Comparison of ENCODE assay signal across 8 mouse cellular contexts in the genomic region with DNA sequence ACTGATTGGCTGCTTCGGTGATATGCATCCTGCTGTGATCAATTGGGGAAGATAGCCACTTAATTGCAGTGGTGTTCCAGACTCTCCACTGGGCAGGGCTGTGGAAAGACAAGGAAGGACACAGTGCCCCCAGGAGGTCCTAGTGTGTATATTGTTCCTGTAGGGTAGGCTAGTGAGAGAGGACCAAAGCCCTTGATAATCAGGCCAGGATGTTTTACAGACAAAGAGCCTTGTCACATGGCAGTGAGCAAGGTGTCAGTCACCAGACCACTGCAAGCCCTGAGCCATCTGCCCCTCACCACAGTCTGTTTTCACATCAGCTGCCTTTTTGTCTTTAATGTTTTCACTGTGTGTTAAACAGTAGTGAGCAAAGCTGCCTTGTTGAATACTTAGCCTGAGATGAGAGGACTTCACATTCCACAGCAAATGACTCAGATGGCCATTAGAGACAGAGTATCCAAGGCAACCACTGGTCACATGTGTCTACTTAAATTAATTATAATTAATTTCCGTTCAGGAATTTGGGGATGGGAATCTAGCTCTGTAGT. TPM values are rescaled to one million over a fixed set of nuclear protein-coding genes. Genes with fewer than 3 reads are reported as not detected.
DNase-seq lines count a peak whose midpoint lies in the region; ATAC-seq lines count a peak whose summit lies in the region.
"Had no signal": no experiment of that assay in that cellular context is flagged by ENCODE, and none has a peak within 500 bp of the region (broad histone marks: within the 10 kb centered on the region; RNA-seq: fewer than 3 reads in every experiment).

No protein-coding gene starts in this region.

- peak overlapping the region; percentile 69 for H3K27ac ChIP-seq in hindbrain, embryonic 10.5 days
- H3K27ac ChIP-seq in midbrain, embryonic 13.5 days = peak overlapping the region; percentile 69
- H3K27ac ChIP-seq: heart, embryonic 15.5 days had no signal

- peaks cover 16% of the 10 kb centered on the region for H3K4me1 ChIP-seq in hindbrain, embryonic 10.5 days (replicated peaks)
- H3K4me1 ChIP-seq in midbrain, embryonic 13.5 days (replicated peaks) = peaks cover 26% of the 10 kb centered on the region

- H3K4me2 ChIP-seq in midbrain, embryonic 13.5 days (replicated peaks) = no peak overlapping the region
- H3K4me2 ChIP-seq: heart, embryonic 15.5 days had no signal

- H3K9ac ChIP-seq in midbrain, embryonic 13.5 days (replicated peaks) = no peak overlapping the region
- H3K9ac ChIP-seq: heart, embryonic 15.5 days had no signal

- H3K36me3 ChIP-seq in hindbrain, embryonic 10.5 days = no peaks in the 10 kb centered on the region
- no peaks in the 10 kb centered on the region for H3K36me3 ChIP-seq in midbrain, embryonic 13.5 days
- H3K36me3 ChIP-seq: heart, embryonic 15.5 days had no signal

- H3K9me3 ChIP-seq in hindbrain, embryonic 10.5 days = no peaks in the 10 kb centered on the region
- H3K9me3 ChIP-seq in midbrain, embryonic 13.5 days = no peaks in the 10 kb centered on the region
- H3K9me3 ChIP-seq: heart, embryonic 15.5 days had no signal

- peaks cover 3% of the 10 kb centered on the region; the same call in 1 of the 2 replicates for H3K27me3 ChIP-seq in hindbrain, embryonic 10.5 days (ENCODE audit: insufficient read depth, poor library complexity, severe bottlenecking)
- H3K27me3 ChIP-seq in midbrain, embryonic 13.5 days = no peaks in the 10 kb centered on the region; the same call in 1 of the 2 replicates
- H3K27me3 ChIP-seq: heart, embryonic 15.5 days had no signal

- H3K4me3 ChIP-seq in hindbrain, embryonic 10.5 days = no peak overlapping the region
- H3K4me3 ChIP-seq in midbrain, embryonic 13.5 days (replicated peaks) = no peak overlapping the region
- H3K4me3 ChIP-seq: heart, embryonic 15.5 days had no signal

- WGBS in hindbrain, embryonic 10.5 days = 57% methylated on average over 2 of the region's 2 CpGs
- 35% methylated on average over 2 of the region's 2 CpGs for WGBS in midbrain, embryonic 13.5 days

- peak; percentile 48 for DNase-seq in ES-CJ7 (ENCODE audit: low read depth, low spot score)
- DNase-seq in R1 (ENCODE audit: low read depth, low spot score) = peak; percentile 53
- DNase-seq in hindbrain, embryonic 10.5 days (ENCODE audit: low spot score) = peak; percentile 17
- no peak for DNase-seq in spleen, postnatal 36 days (ENCODE audit: low spot score in 2 of 2)
- no peak for DNase-seq in adrenal gland, postnatal 25 days
- no peak for DNase-seq in frontal cortex, postnatal 10 days (ENCODE audit: low spot score in 2 of 2)

- peak; percentile 85 for ATAC-seq in midbrain, embryonic 13.5 days

RNA-seq across cellular contexts. Expression of gene Slc41a3, which starts 43.2 kb away (rescaled TPM):
- polyA plus RNA-seq in hindbrain, embryonic 10.5 days (2016; fragmentation: Nextera tagmentation; extraction: Ambion mirVana) = 2.8 and 3.6 TPM in 2 replicates
- polyA plus RNA-seq in midbrain, embryonic 13.5 days (2015; fragmentation: Nextera tagmentation; extraction: Ambion mirVana) = 3.3 and 3.6 TPM in 2 replicates
- 18.9 and 19.1 TPM in 2 replicates for total RNA-seq in adrenal gland, postnatal 25 days (2021)

Comparison
In these comparisons a context has a peak if more than half of its experiments do, and no peak if none do; other contexts are left out.
1. DNase-seq: peak in ES-CJ7 (single experiment), R1 (single experiment) and hindbrain, embryonic 10.5 days (single experiment); none in spleen, postnatal 36 days (0 of 2), adrenal gland, postnatal 25 days (single experiment) and frontal cortex, postnatal 10 days (0 of 2).